Mouse (Mus musculus) limb, embryonic 15.5 days (tissue): ENCODE measurements at regions not wholly inside any gene's neighbourhood (a gene's known extent, or its start where the extent isn't known, plus 50 kb on each side); places are given as distances from the start of the nearest gene placed in this dataset.

Experiments
- ATAC-seq: fragments of 200-750 bp; cut with Nextera tagmentation; 2 replicates; pipeline ENCODE4 v1.8.0; 2017; ENCODE audit warnings: low read depth, moderate TSS enrichment; ENCODE audit not compliant: insufficient number of reproducible peaks, low FRiP score, low TSS enrichment
- H3K27ac ChIP-seq: fragments of 300-500 bp; sonication (generic); 2 replicates; pipeline ENCODE4 v1.5.1; 2015; ENCODE audit warnings: moderate library complexity, mild to moderate bottlenecking, inconsistent platforms
- H3K27me3 ChIP-seq: fragments of 300-500 bp; sonication (generic); 2 replicates; pipeline ENCODE4 v1.6.1; 2015; ENCODE audit warnings: inconsistent platforms
- H3K36me3 ChIP-seq: fragments of 300-500 bp; sonication (generic); 2 replicates; pipeline ENCODE4 v1.6.1; 2015; ENCODE audit warnings: inconsistent platforms
- H3K4me1 ChIP-seq: fragments of 300-500 bp; sonication (generic); 2 replicates; pipeline ENCODE4 v1.6.1; 2015; ENCODE audit warnings: inconsistent platforms
- H3K4me2 ChIP-seq: fragments of 300-500 bp; sonication (generic); 2 replicates; pipeline ENCODE4 v1.6.1; 2015; ENCODE audit warnings: mild to moderate bottlenecking, inconsistent platforms
- H3K4me3 ChIP-seq: fragments of 300-500 bp; sonication (generic); 2 replicates; pipeline ENCODE4 v1.5.1; 2015; ENCODE audit warnings: mild to moderate bottlenecking, inconsistent platforms
- H3K9ac ChIP-seq: fragments of 300-500 bp; sonication (generic); 2 replicates; pipeline ENCODE4 v1.6.1; 2015; ENCODE audit warnings: inconsistent platforms
- H3K9me3 ChIP-seq: fragments of 300-500 bp; sonication (generic); 2 replicates; pipeline ENCODE4 v1.6.1; 2016; ENCODE audit warnings: inconsistent platforms
- WGBS: fragments of 180-500 bp; shearing (Covaris S2); methylation state at CpG from one replicate; pipeline ENCODE4 v1.1.7; 2015; 5-methylcytosine and 5-hydroxymethylcytosine counted together

GRCm38 (mm10) chr10:96685991-96686601, 69.3 kb downstream of the Btg1 start:
- no peak for ATAC-seq
- Histone ChIP-seq H3K9me3 (no peaks in the 10 kb centered on the region), H3K36me3 (no peaks in the 10 kb centered on the region), H3K27me3 (no peaks in the 10 kb centered on the region), H3K27ac (peak overlapping the region; percentile 59), H3K4me2 (no peak overlapping the region), H3K4me1 (peaks cover 23% of the 10 kb centered on the region), H3K9ac (no peak overlapping the region), H3K4me3 (no peak overlapping the region)
- 31% methylated on average over 5 of the region's 5 CpGs for WGBS

DNA sequence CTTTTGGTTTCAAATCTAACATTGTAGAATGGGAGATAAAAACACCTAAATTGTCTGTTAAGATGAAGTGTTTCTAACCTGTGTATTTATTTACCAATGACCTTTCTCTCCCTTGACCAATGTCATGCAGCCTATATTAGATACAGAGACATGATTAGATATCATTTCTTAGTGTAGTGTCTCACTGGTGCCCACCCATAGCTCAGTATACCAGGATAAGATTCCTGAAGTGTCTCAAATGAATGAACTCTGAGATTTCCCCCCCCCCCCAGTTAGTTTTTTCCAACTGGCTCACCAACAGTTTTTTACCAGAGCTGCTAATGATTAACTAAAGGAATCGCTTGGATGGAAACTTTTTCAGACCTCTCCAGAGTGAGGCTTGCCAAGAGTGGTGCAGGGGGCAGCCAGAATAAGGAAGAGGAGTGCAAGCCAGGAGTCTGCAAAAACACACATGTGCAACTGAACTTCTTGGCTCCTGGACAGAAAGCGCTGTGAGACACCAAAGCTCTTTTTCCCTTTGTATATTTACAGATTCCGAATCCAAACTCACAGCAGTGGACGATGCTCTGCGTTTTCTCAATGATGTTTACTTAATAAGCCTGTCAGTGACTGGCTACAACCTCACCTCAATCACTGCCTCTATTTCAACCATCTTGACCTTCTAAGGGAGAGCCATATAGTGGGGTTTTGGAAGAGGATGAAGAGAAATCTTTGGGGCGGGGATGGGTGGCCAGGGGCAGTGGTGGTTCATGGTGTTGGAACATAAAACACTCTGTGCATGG, 70.0 kb downstream of the Btg1 start:
- Histone ChIP-seq H3K36me3 (no peaks in the 10 kb centered on the region), H3K4me3 (no peak overlapping the region), H3K27me3 (no peaks in the 10 kb centered on the region), H3K27ac (peak overlapping the region; percentile 82), H3K4me1 (peaks cover 26% of the 10 kb centered on the region), H3K4me2 (no peak overlapping the region), H3K9me3 (no peaks in the 10 kb centered on the region), H3K9ac (no peak overlapping the region)
- WGBS, result 46% methylated on average over 6 of the region's 6 CpGs
- ATAC-seq, result peak; percentile 89

DNA sequence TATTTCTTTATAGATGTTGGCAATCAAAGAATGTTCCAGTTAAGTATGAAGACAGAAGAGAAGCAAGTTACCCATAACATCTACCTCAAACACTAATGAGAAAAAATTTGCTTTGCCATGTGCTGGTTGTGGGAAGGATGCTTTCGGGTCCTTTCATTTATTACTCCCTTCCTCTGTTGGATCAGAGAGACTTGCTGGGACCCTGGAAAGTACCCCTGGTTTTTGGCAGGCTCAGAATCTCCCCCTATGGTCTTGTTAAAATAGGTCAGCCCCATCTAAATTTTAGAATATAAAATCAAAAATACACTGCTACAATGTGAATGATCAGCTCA, 70.6 kb downstream of the Btg1 start:
- H3K27me3 ChIP-seq, result no peaks in the 10 kb centered on the region
- H3K27ac ChIP-seq, result peak overlapping the region; percentile 82
- H3K4me2 ChIP-seq, result no peak overlapping the region
- no peak overlapping the region for H3K4me3 ChIP-seq
- no peak; the same call in none of the 2 replicates for ATAC-seq
- peaks cover 26% of the 10 kb centered on the region for H3K4me1 ChIP-seq
- H3K36me3 ChIP-seq, result no peaks in the 10 kb centered on the region
- 28% methylated on average over 1 of the region's 1 CpGs for WGBS
- H3K9ac ChIP-seq, result no peak overlapping the region
- no peaks in the 10 kb centered on the region for H3K9me3 ChIP-seq

- H3K36me3 ChIP-seq, result no peaks in the 10 kb centered on the region
- WGBS, result 44% methylated on average over 11 of the region's 11 CpGs
- peaks cover 26% of the 10 kb centered on the region for H3K4me1 ChIP-seq
- H3K27me3 ChIP-seq, result no peaks in the 10 kb centered on the region
- H3K9ac ChIP-seq, result no peak overlapping the region
- peak overlapping the region; percentile 76 for H3K27ac ChIP-seq
- no peak overlapping the region for H3K4me3 ChIP-seq
- no peaks in the 10 kb centered on the region for H3K9me3 ChIP-seq
- no peak for ATAC-seq
- H3K4me2 ChIP-seq, result no peak overlapping the region
Measured at GRCm38 (mm10) chr10:96689976-96690867, 73.4 kb downstream of the Btg1 start.

- peak overlapping the region; percentile 76 for H3K27ac ChIP-seq
- H3K4me3 ChIP-seq, result no peak overlapping the region
- no peaks in the 10 kb centered on the region for H3K9me3 ChIP-seq
- H3K4me1 ChIP-seq, result peaks cover 23% of the 10 kb centered on the region
- no peak overlapping the region for H3K9ac ChIP-seq
- no peak overlapping the region for H3K4me2 ChIP-seq
- ATAC-seq, result no peak
- WGBS, result 18% methylated on average over 2 of the region's 2 CpGs
- H3K36me3 ChIP-seq, result no peaks in the 10 kb centered on the region
- no peaks in the 10 kb centered on the region for H3K27me3 ChIP-seq
Measured at GRCm38 (mm10) chr10:96690868-96691302, 74.1 kb downstream of the Btg1 start.

GRCm38 (mm10) chr10:96691319-96691870, 74.6 kb downstream of the Btg1 start:
- no peak overlapping the region for H3K4me3 ChIP-seq
- WGBS, result 85% methylated on average over 6 of the region's 6 CpGs
- H3K9me3 ChIP-seq, result no peaks in the 10 kb centered on the region
- no peak overlapping the region for H3K4me2 ChIP-seq
- H3K27ac ChIP-seq, result peak overlapping the region; percentile 76
- H3K36me3 ChIP-seq, result no peaks in the 10 kb centered on the region
- H3K9ac ChIP-seq, result no peak overlapping the region
- no peak for ATAC-seq
- H3K27me3 ChIP-seq, result no peaks in the 10 kb centered on the region
- peaks cover 18% of the 10 kb centered on the region for H3K4me1 ChIP-seq

GRCm38 (mm10) chr10:96692821-96693220, 76.0 kb downstream of the Btg1 start:
- no peaks in the 10 kb centered on the region for H3K36me3 ChIP-seq
- 71% methylated on average over 7 of the region's 7 CpGs for WGBS

GRCm38 (mm10) chr10:96693766-96694165, 77.0 kb downstream of the Btg1 start:
- Histone ChIP-seq H3K27me3 (no peaks in the 10 kb centered on the region), H3K9ac (no peak overlapping the region), H3K4me3 (no peak overlapping the region), H3K36me3 (no peaks in the 10 kb centered on the region), H3K9me3 (no peaks in the 10 kb centered on the region), H3K4me1 (peaks cover 9% of the 10 kb centered on the region), H3K4me2 (no peak overlapping the region), H3K27ac (no peak overlapping the region)
- ATAC-seq, result no peak
- 27% methylated on average over 6 of the region's 6 CpGs for WGBS

More at GRCm38 (mm10) chr10:96692821-96693220, 76.0 kb downstream of the Btg1 start:
- H3K27ac ChIP-seq, result no peak overlapping the region
- H3K4me3 ChIP-seq, result no peak overlapping the region
- H3K27me3 ChIP-seq, result no peaks in the 10 kb centered on the region
- ATAC-seq, result no peak
- H3K4me2 ChIP-seq, result no peak overlapping the region
- H3K9me3 ChIP-seq, result no peaks in the 10 kb centered on the region
- H3K9ac ChIP-seq, result no peak overlapping the region
- peaks cover 12% of the 10 kb centered on the region for H3K4me1 ChIP-seq

DNA sequence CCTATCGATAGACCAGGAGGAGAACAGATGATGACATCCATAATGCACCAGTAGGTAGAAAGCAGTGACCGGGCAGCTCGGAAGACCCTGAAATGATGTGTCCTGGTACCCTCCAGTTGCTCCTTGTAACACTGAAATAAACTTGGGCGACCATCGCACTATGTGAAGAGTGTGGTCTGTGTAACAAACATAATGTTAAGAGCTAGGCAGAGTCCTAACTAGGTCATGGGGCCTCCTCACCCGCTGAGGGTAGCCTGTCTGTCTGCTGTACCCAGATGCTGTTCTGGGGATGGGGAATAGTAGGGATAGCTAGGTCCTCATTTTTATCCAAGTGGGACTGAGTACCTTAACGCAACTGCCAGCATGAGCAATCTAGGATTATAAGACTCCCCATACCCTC, 79.8 kb downstream of the Btg1 start:
- H3K9ac ChIP-seq, result no peak overlapping the region
- H3K4me3 ChIP-seq, result no peak overlapping the region
- WGBS, result 94% methylated on average over 7 of the region's 7 CpGs
- H3K27ac ChIP-seq, result no peak overlapping the region
- H3K4me1 ChIP-seq, result peaks cover under 1% of the 10 kb centered on the region; the same call in 1 of the 2 replicates
- no peaks in the 10 kb centered on the region for H3K27me3 ChIP-seq
- no peak overlapping the region for H3K4me2 ChIP-seq
- no peaks in the 10 kb centered on the region for H3K36me3 ChIP-seq
- no peaks in the 10 kb centered on the region for H3K9me3 ChIP-seq
- ATAC-seq, result no peak

DNA sequence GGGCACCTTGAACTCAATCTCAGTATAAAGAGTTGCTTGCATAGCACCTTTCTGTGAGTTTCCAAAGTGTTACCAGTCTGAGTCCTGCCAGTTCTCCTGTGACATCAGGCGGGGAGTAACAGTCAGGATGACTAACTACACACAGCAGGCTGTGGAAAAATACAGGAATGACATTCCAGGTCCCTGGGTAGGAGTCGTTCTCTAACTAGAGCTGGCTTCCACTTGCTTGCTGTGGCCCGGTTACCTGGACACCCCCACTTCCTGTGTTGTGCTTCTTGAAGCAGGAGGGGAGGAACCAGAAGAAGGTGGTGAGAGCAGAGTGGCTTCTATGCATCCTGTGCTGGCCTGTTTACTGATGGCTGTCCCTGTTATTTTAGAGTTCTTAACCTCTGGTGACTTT, 81.0 kb downstream of the Btg1 start:
- Histone ChIP-seq H3K27ac (peak overlapping the region; percentile 74), H3K4me2 (no peak overlapping the region), H3K27me3 (no peaks in the 10 kb centered on the region), H3K4me3 (no peak overlapping the region), H3K9me3 (no peaks in the 10 kb centered on the region), H3K9ac (no peak overlapping the region), H3K36me3 (no peaks in the 10 kb centered on the region), H3K4me1 (no peaks in the 10 kb centered on the region; the same call in 1 of the 2 replicates)
- 50% methylated on average over 3 of the region's 3 CpGs for WGBS
- peak; percentile 71 for ATAC-seq

DNA sequence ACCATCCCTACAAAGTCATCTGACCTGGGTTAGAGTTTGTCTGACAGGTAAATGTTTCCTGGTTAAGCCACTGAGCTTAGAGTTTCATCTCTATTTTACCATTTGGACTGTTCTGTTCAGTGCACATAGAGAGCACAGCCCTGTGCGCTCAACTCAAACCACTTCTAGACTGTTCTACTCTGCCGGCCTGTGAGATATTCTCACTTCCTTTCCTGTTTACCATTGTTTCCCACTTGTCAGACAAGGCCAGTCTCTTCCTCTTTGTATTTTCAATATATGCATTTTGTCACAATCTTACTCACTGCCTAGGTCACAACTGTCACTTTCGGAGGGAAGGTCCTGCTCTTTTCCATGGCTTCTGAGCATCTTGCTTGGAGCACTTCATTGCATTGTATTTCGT, 89.8 kb downstream of the Btg1 start:
- H3K4me1 ChIP-seq, result no peaks in the 10 kb centered on the region
- no peak for ATAC-seq
- no peak overlapping the region for H3K4me2 ChIP-seq
- no peak overlapping the region for H3K27ac ChIP-seq
- no peak overlapping the region for H3K4me3 ChIP-seq
- no peaks in the 10 kb centered on the region for H3K36me3 ChIP-seq
- 90% methylated on average over 4 of the region's 4 CpGs for WGBS
- H3K9me3 ChIP-seq, result no peaks in the 10 kb centered on the region
- H3K27me3 ChIP-seq, result no peaks in the 10 kb centered on the region
- H3K9ac ChIP-seq, result no peak overlapping the region
